Mouse (Mus musculus): ENCODE results near the gene Gm20517. TPM values are rescaled to one million over a fixed set of nuclear protein-coding genes. Genes with fewer than 3 reads are reported as not detected.

Gene Gm20517
- polyA plus RNA-seq, 1 experiment, result 1.7 TPM

GRCm38 (mm10) chr17:47663009-47663713 is 51.8 kb downstream of the Gm20517 start:
- 79% methylated on average over 9 of the region's 9 CpGs for WGBS
- Histone ChIP-seq H3K27ac (ENCODE audit: insufficient read depth, low read depth, low read length) (no peak overlapping the region), H3K27me3 (ENCODE audit: control insufficient read depth, insufficient read depth, low read length) (no peaks in the 10 kb centered on the region), H3K4me3 (ENCODE audit: low read depth, low read length) (no peak overlapping the region), H3K4me1 (ENCODE audit: control insufficient read depth, insufficient read depth, insufficient read length, low read length) (no peaks in the 10 kb centered on the region), H3K36me3 (ENCODE audit: control insufficient read depth, insufficient read depth, low read length) (0 out of 2 replicates have a peak, but pooled peaks cover 1% of the 10 kb centered on the region)
- no peak for TF ChIP-seq CTCF (IDR thresholded peaks at IDR 0.05; ENCODE audit: extremely low read depth, insufficient read length, insufficient replicate concordance, low read depth, low read length)
- no peak for TF ChIP-seq POLR2A (IDR thresholded peaks at IDR 0.05; ENCODE audit: low read depth, low read length)

GRCm38 (mm10) chr17:47664474-47664873 is 53.1 kb downstream of the Gm20517 start:
- WGBS, result 60% methylated on average over 7 of the region's 7 CpGs
- Histone ChIP-seq H3K36me3 (ENCODE audit: control insufficient read depth, insufficient read depth, low read length) (0 out of 2 replicates have a peak, but pooled peaks cover 1% of the 10 kb centered on the region), H3K4me1 (ENCODE audit: control insufficient read depth, insufficient read depth, insufficient read length, low read length) (no peaks in the 10 kb centered on the region), H3K27ac (ENCODE audit: insufficient read depth, low read depth, low read length) (no peak overlapping the region), H3K4me3 (ENCODE audit: low read depth, low read length) (no peak overlapping the region), H3K27me3 (ENCODE audit: control insufficient read depth, insufficient read depth, low read length) (no peaks in the 10 kb centered on the region)
- no peak for TF ChIP-seq POLR2A (IDR thresholded peaks at IDR 0.05; ENCODE audit: low read depth, low read length)
- TF ChIP-seq CTCF (IDR thresholded peaks at IDR 0.05; ENCODE audit: extremely low read depth, insufficient read length, insufficient replicate concordance, low read depth, low read length), result no peak

- H3K27ac ChIP-seq (ENCODE audit: insufficient read depth, low read depth, low read length), result no peak overlapping the region
- H3K4me3 ChIP-seq (ENCODE audit: low read depth, low read length), result no peak overlapping the region
- no peaks in the 10 kb centered on the region for H3K36me3 ChIP-seq (ENCODE audit: control insufficient read depth, insufficient read depth, low read length)
- no peaks in the 10 kb centered on the region for H3K27me3 ChIP-seq (ENCODE audit: control insufficient read depth, insufficient read depth, low read length)
- WGBS, result 73% methylated on average over 4 of the region's 4 CpGs
- TF ChIP-seq CTCF (IDR thresholded peaks at IDR 0.05; ENCODE audit: extremely low read depth, insufficient read length, insufficient replicate concordance, low read depth, low read length) (no peak), POLR2A (IDR thresholded peaks at IDR 0.05; ENCODE audit: low read depth, low read length) (no peak)
- H3K4me1 ChIP-seq (ENCODE audit: control insufficient read depth, insufficient read depth, insufficient read length, low read length), result no peaks in the 10 kb centered on the region
Observed at GRCm38 (mm10) chr17:47669166-47669565, 57.8 kb downstream of the Gm20517 start.

- no peaks in the 10 kb centered on the region for H3K27me3 ChIP-seq (ENCODE audit: control insufficient read depth, insufficient read depth, low read length)
- H3K4me1 ChIP-seq (ENCODE audit: control insufficient read depth, insufficient read depth, insufficient read length, low read length), result no peaks in the 10 kb centered on the region
- peaks cover 3% of the 10 kb centered on the region; the same call in 1 of the 2 replicates for H3K36me3 ChIP-seq (ENCODE audit: control insufficient read depth, insufficient read depth, low read length)
- peak overlapping the region; percentile 48 for H3K4me3 ChIP-seq (ENCODE audit: low read depth, low read length)
- TF ChIP-seq CTCF (IDR thresholded peaks at IDR 0.05; ENCODE audit: extremely low read depth, insufficient read length, insufficient replicate concordance, low read depth, low read length), result no peak
- TF ChIP-seq POLR2A (IDR thresholded peaks at IDR 0.05; ENCODE audit: low read depth, low read length), result no peak
- 79% methylated on average over 14 of the region's 14 CpGs for WGBS
- no peak overlapping the region for H3K27ac ChIP-seq (ENCODE audit: insufficient read depth, low read depth, low read length)
Observed at GRCm38 (mm10) chr17:47671988-47672310, 60.6 kb downstream of the Gm20517 start.

GRCm38 (mm10) chr17:47672311-47673111 is 61.1 kb downstream of the Gm20517 start:
- H3K4me3 ChIP-seq (ENCODE audit: low read depth, low read length), result peak overlapping the region; percentile 48
- peaks cover 3% of the 10 kb centered on the region; the same call in 1 of the 2 replicates for H3K36me3 ChIP-seq (ENCODE audit: control insufficient read depth, insufficient read depth, low read length)
- H3K27me3 ChIP-seq (ENCODE audit: control insufficient read depth, insufficient read depth, low read length), result no peaks in the 10 kb centered on the region
- no peak for TF ChIP-seq POLR2A (IDR thresholded peaks at IDR 0.05; ENCODE audit: low read depth, low read length)
- TF ChIP-seq CTCF (IDR thresholded peaks at IDR 0.05; ENCODE audit: extremely low read depth, insufficient read length, insufficient replicate concordance, low read depth, low read length), result no peak
- H3K4me1 ChIP-seq (ENCODE audit: control insufficient read depth, insufficient read depth, insufficient read length, low read length), result no peaks in the 10 kb centered on the region
- WGBS, result 59% methylated on average over 68 of the region's 68 CpGs
- H3K27ac ChIP-seq (ENCODE audit: insufficient read depth, low read depth, low read length), result no peak overlapping the region

DNA sequence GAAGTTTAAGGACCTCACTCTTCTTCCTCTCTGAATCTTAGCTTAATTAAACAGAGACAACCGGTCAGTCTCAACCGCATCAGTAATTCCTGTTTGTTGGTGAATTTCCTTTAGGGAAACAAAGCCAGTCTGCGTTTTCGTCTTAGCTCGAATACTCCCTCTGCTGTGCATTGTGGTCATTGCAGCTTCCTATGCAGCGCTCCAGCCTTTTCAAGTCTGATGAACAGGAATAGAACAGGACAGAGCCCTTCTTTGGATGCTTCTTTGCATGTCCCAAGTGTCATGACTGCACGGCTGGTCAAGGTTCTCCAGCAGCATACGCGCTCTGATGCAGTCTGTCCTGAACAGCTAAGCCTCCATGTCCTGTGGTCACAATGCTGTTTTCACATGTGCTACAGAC is 65.2 kb downstream of the Gm20517 start:
- peaks cover 10% of the 10 kb centered on the region for H3K36me3 ChIP-seq (ENCODE audit: control insufficient read depth, insufficient read depth, low read length)
- no peaks in the 10 kb centered on the region for H3K27me3 ChIP-seq (ENCODE audit: control insufficient read depth, insufficient read depth, low read length)
- WGBS, result 34% methylated on average over 9 of the region's 9 CpGs
- TF ChIP-seq CTCF (IDR thresholded peaks at IDR 0.05; ENCODE audit: extremely low read depth, insufficient read length, insufficient replicate concordance, low read depth, low read length) (peak; percentile 53; the same call in 1 of the 2 replicates), POLR2A (IDR thresholded peaks at IDR 0.05; ENCODE audit: low read depth, low read length) (no peak)
- no peak overlapping the region for H3K27ac ChIP-seq (ENCODE audit: insufficient read depth, low read depth, low read length)
- H3K4me3 ChIP-seq (ENCODE audit: low read depth, low read length), result no peak overlapping the region
- H3K4me1 ChIP-seq (ENCODE audit: control insufficient read depth, insufficient read depth, insufficient read length, low read length), result no peaks in the 10 kb centered on the region

DNA sequence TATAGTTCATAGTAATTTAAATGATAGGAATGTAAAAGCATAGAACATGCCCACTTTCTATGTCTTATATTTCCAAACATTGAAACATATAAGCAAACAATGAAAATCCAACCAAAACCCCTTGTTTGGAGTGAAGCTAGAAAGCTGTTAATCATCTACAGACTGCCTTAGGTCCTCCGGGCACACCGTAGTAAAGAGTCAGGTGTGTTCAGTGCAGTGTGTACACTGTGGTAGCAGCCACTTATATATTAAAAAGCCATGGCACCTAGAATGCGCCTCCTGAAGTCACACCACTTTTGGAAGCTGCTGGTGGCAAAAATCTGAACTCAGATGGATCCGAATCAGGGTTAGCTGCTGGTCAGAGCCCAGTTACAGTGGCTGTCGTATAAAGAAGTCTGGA is 66.8 kb downstream of the Gm20517 start:
- no peak overlapping the region for H3K4me3 ChIP-seq (ENCODE audit: low read depth, low read length)
- 79% methylated on average over 5 of the region's 5 CpGs for WGBS

More for the DNA sequence above, 66.8 kb downstream of the Gm20517 start:
- Histone ChIP-seq H3K27ac (ENCODE audit: insufficient read depth, low read depth, low read length) (no peak overlapping the region), H3K27me3 (ENCODE audit: control insufficient read depth, insufficient read depth, low read length) (no peaks in the 10 kb centered on the region), H3K36me3 (ENCODE audit: control insufficient read depth, insufficient read depth, low read length) (peaks cover 12% of the 10 kb centered on the region), H3K4me1 (ENCODE audit: control insufficient read depth, insufficient read depth, insufficient read length, low read length) (no peaks in the 10 kb centered on the region)
- TF ChIP-seq POLR2A (IDR thresholded peaks at IDR 0.05; ENCODE audit: low read depth, low read length), result no peak
- TF ChIP-seq CTCF (IDR thresholded peaks at IDR 0.05; ENCODE audit: extremely low read depth, insufficient read length, insufficient replicate concordance, low read depth, low read length), result no peak
